Mouse (Mus musculus) mesoderm, embryonic 11.5 days (tissue): ENCODE data around the gene Gucy2d.
A peak's percentile ranks its signal among the peaks of the same experiment; 100 is the strongest.

Source experiments
- DNase-seq: peaks from one replicate; pipeline ENCODE4 v3.0.0-alpha.2; 2012; ENCODE audit warnings: low read depth, low spot score

Gucy2d gene

GRCm38 (mm10) chr7:98489623-98490084, 49.4 kb downstream of the Gucy2d start:
- peak; percentile 89 for DNase-seq

- DNase-seq = no peak
Measured at GRCm38 (mm10) chr7:98490328-98490727, 50.1 kb downstream of the Gucy2d start.

DNA sequence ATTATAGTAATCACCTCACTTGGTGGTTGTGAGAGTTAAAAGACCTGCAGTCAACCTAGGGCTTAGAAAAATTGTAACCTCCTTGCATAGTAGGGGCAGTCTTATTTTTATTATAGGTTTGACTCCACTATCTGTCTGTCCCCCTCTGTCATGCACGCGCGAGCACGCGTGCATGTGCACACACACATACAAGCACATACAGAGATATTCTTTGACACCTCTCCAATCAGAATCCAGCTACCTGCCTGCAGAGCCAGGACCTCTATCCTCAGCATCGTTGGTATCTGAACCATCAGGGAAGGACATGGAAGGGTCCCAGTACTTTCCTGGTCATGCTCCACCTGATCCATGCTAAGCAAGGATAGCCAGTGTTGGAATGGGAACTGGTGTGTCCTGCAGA, 50.7 kb downstream of the Gucy2d start:
- DNase-seq = no peak

GRCm38 (mm10) chr7:98491451-98492200, 51.4 kb downstream of the Gucy2d start:
- DNase-seq = no peak

GRCm38 (mm10) chr7:98492331-98492730, 52.1 kb downstream of the Gucy2d start:
- no peak for DNase-seq

DNA sequence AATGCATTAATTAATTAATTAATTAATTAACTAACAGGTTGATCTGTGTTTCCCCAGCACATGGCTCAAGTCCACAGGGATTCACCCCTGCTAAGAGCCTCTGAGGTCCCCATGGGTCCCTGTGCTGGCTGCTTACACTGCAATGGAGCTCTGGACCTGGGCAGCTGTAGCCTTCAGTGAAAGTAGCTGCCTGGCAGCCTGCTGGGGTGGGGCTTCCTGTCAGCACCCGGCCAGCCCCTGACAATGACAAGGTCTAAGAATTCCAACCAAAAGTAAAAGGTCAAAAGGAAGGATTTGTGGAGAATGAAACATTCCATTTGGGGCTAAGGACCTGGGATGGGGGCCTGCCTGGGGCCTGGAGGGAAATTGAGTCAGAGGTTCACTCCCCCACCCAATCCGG, 53.1 kb downstream of the Gucy2d start:
- no peak for DNase-seq

- DNase-seq = no peak
Measured at GRCm38 (mm10) chr7:98493901-98494480, 53.8 kb downstream of the Gucy2d start.

GRCm38 (mm10) chr7:98495591-98495990, 55.4 kb downstream of the Gucy2d start:
- DNase-seq = no peak

- DNase-seq = no peak
Measured at GRCm38 (mm10) chr7:98497451-98497850, 57.2 kb downstream of the Gucy2d start.

DNA sequence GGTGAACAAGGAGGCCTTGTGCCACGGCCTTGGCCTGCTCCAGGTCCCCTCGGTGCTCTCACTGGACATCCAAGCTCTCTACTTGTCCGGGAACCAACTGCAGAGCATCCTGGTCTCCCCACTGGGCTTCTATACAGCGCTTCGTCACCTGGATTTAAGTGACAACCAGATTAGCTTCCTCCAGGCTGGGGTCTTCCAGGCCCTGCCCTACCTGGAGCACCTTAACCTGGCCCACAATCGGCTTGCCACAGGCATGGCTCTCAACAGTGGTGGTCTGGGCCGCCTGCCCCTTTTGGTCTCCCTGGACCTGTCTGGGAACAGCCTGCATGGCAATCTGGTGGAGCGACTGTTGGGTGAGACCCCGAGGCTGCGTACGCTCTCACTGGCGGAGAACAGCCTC, 57.9 kb downstream of the Gucy2d start:
- no peak for DNase-seq

DNA sequence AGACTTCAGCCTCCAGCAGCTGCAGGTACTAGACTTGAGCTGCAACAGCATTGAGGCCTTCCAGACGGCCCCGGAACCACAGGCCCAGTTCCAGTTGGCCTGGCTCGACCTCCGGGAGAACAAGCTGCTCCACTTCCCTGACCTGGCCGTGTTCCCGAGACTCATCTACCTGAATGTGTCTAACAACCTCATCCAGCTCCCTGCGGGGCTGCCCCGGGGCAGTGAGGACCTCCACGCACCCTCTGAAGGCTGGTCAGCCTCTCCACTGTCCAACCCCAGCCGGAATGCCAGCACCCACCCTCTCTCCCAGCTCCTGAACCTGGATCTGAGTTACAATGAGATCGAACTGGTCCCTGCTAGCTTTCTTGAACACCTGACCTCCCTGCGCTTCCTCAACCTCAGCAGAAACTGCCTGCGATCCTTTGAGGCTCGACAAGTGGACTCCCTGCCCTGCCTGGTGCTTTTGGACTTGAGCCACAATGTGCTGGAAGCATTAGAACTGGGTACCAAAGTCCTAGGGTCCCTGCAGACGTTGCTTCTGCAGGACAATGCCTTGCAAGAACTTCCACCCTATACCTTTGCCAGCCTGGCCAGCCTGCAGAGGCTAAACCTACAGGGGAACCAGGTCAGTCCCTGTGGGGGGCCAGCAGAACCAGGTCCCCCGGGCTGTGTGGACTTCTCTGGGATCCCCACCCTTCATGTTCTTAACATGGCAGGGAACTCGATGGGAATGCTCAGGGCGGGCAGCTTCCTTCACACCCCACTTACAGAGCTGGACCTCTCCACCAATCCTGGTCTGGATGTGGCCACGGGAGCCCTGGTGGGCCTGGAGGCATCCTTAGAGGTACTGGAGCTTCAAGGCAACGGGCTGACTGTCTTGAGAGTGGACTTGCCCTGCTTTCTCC, 58.7 kb downstream of the Gucy2d start:
- no peak for DNase-seq

DNA sequence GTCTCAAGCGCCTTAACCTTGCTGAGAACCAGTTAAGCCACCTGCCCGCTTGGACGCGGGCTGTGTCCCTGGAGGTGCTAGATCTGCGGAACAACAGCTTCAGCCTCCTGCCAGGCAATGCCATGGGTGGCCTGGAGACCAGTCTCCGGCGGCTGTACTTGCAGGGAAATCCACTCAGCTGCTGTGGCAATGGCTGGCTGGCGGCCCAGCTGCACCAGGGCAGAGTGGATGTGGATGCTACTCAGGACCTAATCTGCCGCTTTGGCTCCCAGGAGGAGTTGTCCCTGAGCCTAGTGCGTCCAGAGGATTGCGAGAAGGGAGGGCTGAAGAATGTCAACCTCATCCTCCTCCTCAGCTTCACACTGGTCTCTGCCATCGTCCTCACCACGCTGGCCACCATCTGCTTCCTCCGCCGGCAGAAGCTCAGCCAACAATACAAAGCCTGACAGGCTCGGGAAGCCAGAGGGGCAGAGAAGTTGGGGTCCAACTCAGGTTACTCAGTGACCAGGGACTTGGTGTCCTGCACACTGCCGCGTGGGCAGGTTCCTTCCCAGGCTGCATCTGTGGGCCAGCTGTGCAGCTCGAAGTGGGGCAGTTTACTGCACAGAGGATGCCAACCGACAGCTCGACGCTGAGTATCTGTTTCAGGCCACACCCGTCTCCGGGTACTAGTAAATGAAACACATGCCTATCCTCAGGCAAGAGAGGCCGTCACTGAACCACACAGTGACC, 59.5 kb downstream of the Gucy2d start:
- no peak for DNase-seq

DNA sequence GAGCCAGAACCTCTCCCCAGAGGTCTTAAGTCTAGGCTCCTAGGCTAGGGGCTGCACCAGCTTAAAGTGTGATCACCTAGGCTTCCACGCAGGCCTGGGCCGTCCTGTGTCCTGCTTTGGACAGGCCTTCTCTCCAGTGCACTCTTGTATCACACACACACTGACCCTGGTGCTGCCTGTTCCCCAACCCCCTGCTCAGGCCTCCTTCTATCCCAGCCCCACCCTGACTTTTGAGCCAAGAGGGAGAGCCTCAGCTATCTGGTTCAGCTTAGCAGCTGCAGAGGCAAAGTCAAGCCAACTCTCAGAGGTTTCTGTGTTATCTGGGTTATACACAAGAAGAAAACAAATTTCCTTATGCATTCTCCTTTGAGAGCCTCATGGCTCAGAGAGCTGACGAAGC, 60.3 kb downstream of the Gucy2d start:
- DNase-seq = no peak

GRCm38 (mm10) chr7:98501078-98501477, 60.9 kb downstream of the Gucy2d start:
- no peak for DNase-seq

- DNase-seq = no peak
Measured at GRCm38 (mm10) chr7:98502921-98503320, 62.7 kb downstream of the Gucy2d start.

- no peak for DNase-seq
Measured at GRCm38 (mm10) chr7:98503951-98504647, 63.9 kb downstream of the Gucy2d start.

GRCm38 (mm10) chr7:98504726-98505314, 64.6 kb downstream of the Gucy2d start:
- DNase-seq = no peak

GRCm38 (mm10) chr7:98505664-98506063, 65.4 kb downstream of the Gucy2d start:
- no peak for DNase-seq

DNA sequence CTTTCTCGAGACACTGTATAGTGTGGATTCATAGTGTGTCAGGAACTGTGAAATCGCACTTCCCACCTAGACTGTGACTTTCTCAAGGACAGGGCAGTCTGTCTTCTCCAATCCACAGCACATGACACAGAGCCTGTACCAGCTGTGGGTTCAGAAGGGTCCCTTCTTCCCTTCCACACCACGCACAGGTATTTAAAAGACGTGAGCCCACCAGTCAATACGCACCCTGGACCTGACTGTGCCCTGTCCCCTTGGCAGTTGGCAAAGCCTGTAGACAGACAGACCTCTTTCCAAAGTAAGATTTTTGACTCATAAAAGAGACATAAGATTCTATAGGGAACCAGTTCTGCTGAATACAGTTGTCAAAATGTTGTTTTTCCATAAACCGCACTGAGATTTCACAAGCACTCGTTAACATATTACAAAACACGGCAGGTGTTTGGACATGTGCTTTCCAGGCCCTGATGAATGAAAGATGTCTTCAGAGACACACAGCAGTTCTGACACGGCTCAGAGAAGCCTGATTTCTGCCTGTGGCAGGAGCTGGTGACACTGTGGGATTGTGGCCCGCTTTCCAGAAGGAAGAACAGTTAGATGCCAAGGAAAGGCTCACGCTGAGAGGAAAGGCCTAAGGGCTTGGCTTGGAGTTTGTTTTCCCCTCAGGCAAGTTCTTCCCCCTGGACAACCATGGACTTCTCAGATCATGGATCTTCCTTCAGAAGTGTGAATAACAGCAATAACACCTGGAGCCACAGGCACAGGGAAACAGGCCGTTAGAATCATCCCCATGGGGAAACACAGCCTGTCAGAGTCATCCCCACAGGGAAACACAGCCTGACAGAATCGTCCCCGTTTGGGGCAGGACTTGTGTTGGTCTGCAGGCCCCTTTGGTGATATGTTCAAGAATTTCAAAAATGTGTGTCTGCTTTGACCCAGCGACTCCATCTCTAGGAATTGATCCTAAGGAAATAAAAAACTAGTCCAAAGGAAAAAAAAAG, 71.0 kb downstream of the Gucy2d start:
- DNase-seq = no peak
